ENCODE assay signal across 18 mouse cellular contexts in genomic region chr17:28451914-28452313, GRCm38 (mm10).
DNase-seq lines count a peak whose midpoint lies in the region; ATAC-seq lines count a peak whose summit lies in the region.
"Had no signal": no experiment of that assay in that cellular context is flagged by ENCODE, and none has a peak within 500 bp of the region (broad histone marks: within the 10 kb centered on the region; RNA-seq: fewer than 3 reads in every experiment).

No protein-coding gene starts in this region.

- intact Hi-C loops in heart, postnatal 14 days (cut with DNase I), result no loop called here

- peaks cover 12% of the 10 kb centered on the region for H3K4me1 ChIP-seq in embryonic facial prominence, embryonic 12.5 days
- peaks cover 5% of the 10 kb centered on the region for H3K4me1 ChIP-seq in embryonic facial prominence, embryonic 10.5 days
- peaks cover 17% of the 10 kb centered on the region for H3K4me1 ChIP-seq in liver, embryonic 15.5 days (replicated peaks)
- peaks cover 13% of the 10 kb centered on the region for H3K4me1 ChIP-seq in liver, embryonic 12.5 days
- H3K4me1 ChIP-seq in limb, embryonic 15.5 days, result peaks cover 16% of the 10 kb centered on the region

- H3K9ac ChIP-seq in embryonic facial prominence, embryonic 12.5 days, result no peak overlapping the region
- no peak overlapping the region for H3K9ac ChIP-seq in liver, embryonic 15.5 days
- H3K9ac ChIP-seq in liver, embryonic 12.5 days, result no peak overlapping the region
- no peak overlapping the region for H3K9ac ChIP-seq in limb, embryonic 15.5 days
- H3K9ac ChIP-seq: forebrain, embryonic 15.5 days; heart, embryonic 15.5 days; intestine, embryonic 15.5 days; lung, embryonic 14.5 days had no signal

- no peak for DNase-seq in embryonic facial prominence, embryonic 10.5 days (ENCODE audit: low spot score)
- peak; percentile 78 for DNase-seq in kidney, adult 9 months
- no peak for DNase-seq in kidney, postnatal 25 days
- no peak for DNase-seq in heart, postnatal 14 days
- DNase-seq: adrenal gland, adult 2 months; cerebellum, adult 8-10 months; gastrocnemius, postnatal 25 days; lung, embryonic 14.5 days; lung, postnatal 4 days; thymus, postnatal 14 days had no signal

- no peaks in the 10 kb centered on the region for H3K27me3 ChIP-seq in embryonic facial prominence, embryonic 12.5 days
- H3K27me3 ChIP-seq in embryonic facial prominence, embryonic 10.5 days (replicated peaks; ENCODE audit: low read depth, poor library complexity, severe bottlenecking), result no peaks in the 10 kb centered on the region
- H3K27me3 ChIP-seq in liver, embryonic 15.5 days, result no peaks in the 10 kb centered on the region
- H3K27me3 ChIP-seq in liver, embryonic 12.5 days (replicated peaks), result no peaks in the 10 kb centered on the region
- H3K27me3 ChIP-seq in limb, embryonic 15.5 days, result no peaks in the 10 kb centered on the region
- H3K27me3 ChIP-seq: forebrain, embryonic 15.5 days; heart, embryonic 15.5 days; intestine, embryonic 15.5 days had no signal

- no peak overlapping the region for H3K4me2 ChIP-seq in embryonic facial prominence, embryonic 12.5 days (replicated peaks)
- H3K4me2 ChIP-seq in liver, embryonic 15.5 days, result no peak overlapping the region
- H3K4me2 ChIP-seq in liver, embryonic 12.5 days, result no peak overlapping the region
- H3K4me2 ChIP-seq in limb, embryonic 15.5 days, result no peak overlapping the region
- H3K4me2 ChIP-seq: forebrain, embryonic 15.5 days; heart, embryonic 15.5 days; intestine, embryonic 15.5 days; lung, embryonic 14.5 days had no signal

- H3K9me3 ChIP-seq in embryonic facial prominence, embryonic 12.5 days, result no peaks in the 10 kb centered on the region
- H3K9me3 ChIP-seq in embryonic facial prominence, embryonic 10.5 days, result no peaks in the 10 kb centered on the region
- H3K9me3 ChIP-seq in liver, embryonic 15.5 days (replicated peaks), result no peaks in the 10 kb centered on the region
- no peaks in the 10 kb centered on the region for H3K9me3 ChIP-seq in liver, embryonic 12.5 days (replicated peaks)
- no peaks in the 10 kb centered on the region for H3K9me3 ChIP-seq in limb, embryonic 15.5 days
- H3K9me3 ChIP-seq: forebrain, embryonic 15.5 days; heart, embryonic 15.5 days; intestine, embryonic 15.5 days had no signal

- no peaks in the 10 kb centered on the region for H3K36me3 ChIP-seq in embryonic facial prominence, embryonic 12.5 days
- no peaks in the 10 kb centered on the region for H3K36me3 ChIP-seq in embryonic facial prominence, embryonic 10.5 days (replicated peaks)
- no peaks in the 10 kb centered on the region for H3K36me3 ChIP-seq in liver, embryonic 15.5 days (replicated peaks)
- no peaks in the 10 kb centered on the region for H3K36me3 ChIP-seq in liver, embryonic 12.5 days
- H3K36me3 ChIP-seq in limb, embryonic 15.5 days, result no peaks in the 10 kb centered on the region
- H3K36me3 ChIP-seq: forebrain, embryonic 15.5 days; heart, embryonic 15.5 days; intestine, embryonic 15.5 days had no signal

- 91% methylated on average over 3 of the region's 3 CpGs for WGBS in embryonic facial prominence, embryonic 12.5 days
- WGBS in embryonic facial prominence, embryonic 10.5 days, result 93% methylated on average over 3 of the region's 3 CpGs
- WGBS in liver, embryonic 15.5 days (ENCODE audit: insufficient replicate concordance), result 63% methylated on average over 3 of the region's 3 CpGs
- 76% methylated on average over 3 of the region's 3 CpGs for WGBS in liver, embryonic 12.5 days (ENCODE audit: insufficient replicate concordance)
- 80% methylated on average over 3 of the region's 3 CpGs for WGBS in limb, embryonic 15.5 days

- 0 out of 2 replicates have a peak overlapping the region, but pooled peaks have one; percentile 13 for H3K27ac ChIP-seq in embryonic facial prominence, embryonic 12.5 days
- H3K27ac ChIP-seq in embryonic facial prominence, embryonic 10.5 days (replicated peaks), result no peak overlapping the region
- H3K27ac ChIP-seq in liver, embryonic 15.5 days (replicated peaks), result peak overlapping the region; percentile 35; the same call in 1 of the 2 replicates
- H3K27ac ChIP-seq in liver, embryonic 12.5 days, result no peak overlapping the region; the same call in 1 of the 2 replicates
- H3K27ac ChIP-seq in limb, embryonic 15.5 days, result peak overlapping the region; percentile 34; the same call in 1 of the 2 replicates
- H3K27ac ChIP-seq: forebrain, embryonic 15.5 days; heart, embryonic 15.5 days; intestine, embryonic 15.5 days had no signal

- H3K4me3 ChIP-seq in embryonic facial prominence, embryonic 12.5 days, result no peak overlapping the region
- H3K4me3 ChIP-seq in embryonic facial prominence, embryonic 10.5 days, result no peak overlapping the region
- H3K4me3 ChIP-seq in liver, embryonic 15.5 days (replicated peaks), result no peak overlapping the region
- no peak overlapping the region for H3K4me3 ChIP-seq in liver, embryonic 12.5 days
- no peak overlapping the region for H3K4me3 ChIP-seq in limb, embryonic 15.5 days
- H3K4me3 ChIP-seq: forebrain, embryonic 15.5 days; heart, embryonic 15.5 days; intestine, embryonic 15.5 days; myocyte had no signal

- ATAC-seq in embryonic facial prominence, embryonic 12.5 days (ENCODE audit: insufficient number of reproducible peaks, insufficient read depth, low FRiP score, low TSS enrichment), result no peak
- no peak for ATAC-seq in liver, embryonic 15.5 days (ENCODE audit: insufficient read depth)
- ATAC-seq in liver, embryonic 12.5 days, result no peak
- ATAC-seq in limb, embryonic 15.5 days (ENCODE audit: insufficient number of reproducible peaks, low FRiP score, low TSS enrichment, low read depth), result no peak
- ATAC-seq: forebrain, embryonic 15.5 days; intestine, embryonic 15.5 days had no signal

Comparison
In these comparisons a context has a peak if more than half of its experiments do, and no peak if none do; other contexts are left out.
1. H3K27ac ChIP-seq: peak in embryonic facial prominence, embryonic 12.5 days (single experiment), liver, embryonic 15.5 days (single experiment) and limb, embryonic 15.5 days (single experiment); none in embryonic facial prominence, embryonic 10.5 days (single experiment) and liver, embryonic 12.5 days (single experiment).